Mouse (Mus musculus) kidney, postnatal 14 days (tissue): ENCODE data around the gene Ehbp1l1.

Experiments used
- DNase-seq: peaks from one replicate; pipeline ENCODE4 v3.0.0; 2022; ENCODE audit warnings: mixed read lengths

Gene Ehbp1l1

DNA sequence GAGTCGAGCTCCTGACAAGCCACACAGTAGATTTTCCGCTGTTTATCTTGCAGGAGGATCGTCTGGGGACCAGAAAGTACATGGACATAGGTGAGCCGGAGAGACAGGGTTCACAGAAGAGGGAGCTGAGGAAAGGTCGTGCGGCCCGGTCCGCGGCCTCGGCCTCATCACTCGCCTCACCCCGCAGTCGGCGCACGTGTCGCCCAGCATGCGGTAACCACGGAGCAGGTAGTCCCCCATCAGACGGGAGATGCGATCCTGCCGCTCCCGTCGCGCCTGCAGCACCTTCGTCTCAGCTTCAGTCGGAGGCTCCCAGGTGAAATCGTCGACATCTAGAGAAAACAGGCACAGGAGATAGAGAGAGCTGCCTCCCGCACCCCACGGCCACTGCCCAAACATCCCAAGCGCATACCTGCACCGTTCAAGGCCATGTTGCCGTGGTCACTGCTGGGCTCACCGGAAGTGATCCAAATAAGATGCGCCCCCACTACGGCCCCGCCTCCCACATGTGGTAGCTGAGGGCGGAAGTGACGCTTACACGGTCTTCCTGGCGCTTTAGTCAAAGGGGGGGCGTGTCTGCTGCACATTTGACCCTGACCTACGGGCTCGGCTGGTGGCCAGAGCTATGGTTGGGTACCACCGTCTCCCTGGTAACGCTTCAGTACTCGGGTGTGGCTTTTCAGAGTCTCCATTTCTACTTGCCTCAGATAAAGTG is 5.3 kb upstream of the Ehbp1l1 start:
- peak; percentile 96 for DNase-seq

DNA sequence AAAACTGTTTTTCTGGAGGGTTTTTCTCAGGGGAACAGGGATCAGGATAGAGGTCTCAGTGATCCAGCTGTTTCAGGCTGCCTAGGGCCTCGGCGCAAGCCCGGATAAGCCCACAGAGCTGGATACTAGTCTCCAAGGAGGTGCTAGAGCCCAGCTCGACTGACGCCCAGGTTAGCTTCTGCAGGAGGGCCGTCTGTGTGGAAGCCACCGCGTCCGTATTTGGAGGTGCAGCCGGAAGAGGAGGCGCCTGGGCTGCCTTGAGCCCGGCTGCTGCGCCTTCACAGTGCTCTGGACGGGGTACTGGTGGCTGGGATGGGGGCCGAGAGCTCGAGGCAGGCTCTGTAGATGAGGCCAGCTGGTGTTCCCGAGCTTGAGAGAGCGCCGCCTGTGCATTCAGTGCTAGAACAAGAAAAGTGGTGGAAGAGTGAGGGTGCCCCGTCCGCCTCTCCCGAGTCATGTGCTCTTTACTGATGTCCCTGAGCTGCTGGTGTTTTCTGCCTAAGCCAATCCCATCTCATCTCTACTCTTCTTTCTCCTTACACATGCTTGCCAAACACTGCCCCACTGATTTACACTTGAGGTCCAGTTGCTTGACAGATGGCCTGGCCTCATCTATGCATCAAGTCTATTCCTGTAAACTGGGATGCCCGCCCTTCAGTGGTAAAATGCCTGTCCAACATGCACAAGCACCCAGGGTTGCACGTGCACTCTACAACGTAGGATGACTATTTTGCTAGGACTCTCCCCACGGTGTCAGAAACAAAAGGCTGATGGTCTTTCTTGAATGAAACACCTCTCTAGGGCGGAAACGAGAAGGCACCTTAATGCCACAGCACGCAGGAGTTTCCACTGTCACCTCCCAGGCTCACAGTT is 4.4 kb upstream of the Ehbp1l1 start:
- no peak for DNase-seq

GRCm38 (mm10) chr19:5729444-5729815 is 3.3 kb upstream of the Ehbp1l1 start, which contains the start of gene Fam89b:
Gene Fam89b, minus strand, starts transcription at chr19:5729653.
- peak; percentile 94 for DNase-seq

- peak; percentile 70 for DNase-seq
Observed at GRCm38 (mm10) chr19:5728631-5729443, 2.7 kb upstream of the Ehbp1l1 start.

- peak; percentile 89 for DNase-seq
Observed at GRCm38 (mm10) chr19:5727701-5728100, 1.6 kb upstream of the Ehbp1l1 start.

DNA sequence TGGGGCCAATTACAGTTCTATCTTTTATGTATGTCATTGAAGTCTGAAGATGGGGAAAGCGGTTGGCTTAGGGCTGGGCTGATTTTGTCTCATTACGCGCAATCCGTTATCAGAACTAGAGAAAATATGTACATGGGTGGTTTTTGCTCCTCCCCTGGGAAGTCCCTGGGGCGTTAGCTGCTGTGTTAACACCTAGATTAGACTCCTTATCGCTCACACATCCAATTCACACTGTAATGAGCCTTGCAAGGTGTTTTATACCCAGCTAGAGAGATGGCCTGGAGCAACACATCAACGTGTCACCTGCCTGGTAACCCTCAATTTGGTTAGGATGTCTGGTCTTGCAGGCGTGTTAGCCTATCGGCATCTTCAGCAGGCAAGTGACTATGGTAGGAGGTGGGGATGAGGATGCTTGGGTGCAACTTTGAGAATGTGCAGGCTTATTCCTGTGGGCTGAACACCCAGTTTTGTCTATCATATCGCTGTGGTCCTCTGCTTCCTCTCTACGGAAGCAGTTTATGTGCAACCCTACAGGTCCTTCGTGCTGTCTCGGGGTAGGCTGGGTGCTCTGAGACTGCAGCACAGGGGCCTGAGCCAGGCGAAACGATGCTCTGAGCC is 953 bp upstream of the Ehbp1l1 start:
- DNase-seq = no peak

DNA sequence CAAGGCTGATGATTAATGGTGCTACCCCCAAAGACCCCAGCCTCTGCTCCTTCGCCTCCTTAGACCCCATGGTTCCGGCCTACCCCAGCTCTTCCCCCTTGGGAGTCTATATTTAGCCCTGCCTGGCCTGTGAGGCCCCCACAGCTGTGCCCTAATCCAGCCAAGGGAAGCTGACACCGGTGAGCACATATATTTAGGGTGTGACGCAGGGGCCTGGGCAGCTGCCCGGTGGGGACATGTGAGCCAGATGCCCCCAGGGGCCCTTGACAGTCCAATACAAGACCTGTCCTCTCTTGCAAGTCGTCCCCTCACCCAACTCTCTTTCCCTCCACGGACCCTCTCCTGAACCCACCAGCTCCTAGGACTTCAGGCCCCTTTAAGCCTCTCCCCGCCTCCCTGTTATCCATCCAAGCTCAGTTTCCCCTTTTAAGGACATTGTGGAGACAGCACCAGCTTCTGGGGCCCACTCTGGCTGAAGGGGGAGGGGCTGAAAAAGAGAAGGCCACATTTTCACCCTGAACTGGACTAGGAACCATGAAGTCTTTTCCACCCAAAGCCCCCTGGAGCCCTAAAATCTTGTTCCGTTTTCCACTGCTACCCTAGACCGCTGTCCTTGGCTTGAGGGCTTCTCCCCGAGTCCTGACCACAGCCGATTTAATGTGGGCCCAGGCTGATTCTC is 949 bp downstream of the Ehbp1l1 start:
- no peak for DNase-seq

- DNase-seq = peak; percentile 75
Observed at GRCm38 (mm10) chr19:5724549-5724941, 1.6 kb downstream of the Ehbp1l1 start.

DNA sequence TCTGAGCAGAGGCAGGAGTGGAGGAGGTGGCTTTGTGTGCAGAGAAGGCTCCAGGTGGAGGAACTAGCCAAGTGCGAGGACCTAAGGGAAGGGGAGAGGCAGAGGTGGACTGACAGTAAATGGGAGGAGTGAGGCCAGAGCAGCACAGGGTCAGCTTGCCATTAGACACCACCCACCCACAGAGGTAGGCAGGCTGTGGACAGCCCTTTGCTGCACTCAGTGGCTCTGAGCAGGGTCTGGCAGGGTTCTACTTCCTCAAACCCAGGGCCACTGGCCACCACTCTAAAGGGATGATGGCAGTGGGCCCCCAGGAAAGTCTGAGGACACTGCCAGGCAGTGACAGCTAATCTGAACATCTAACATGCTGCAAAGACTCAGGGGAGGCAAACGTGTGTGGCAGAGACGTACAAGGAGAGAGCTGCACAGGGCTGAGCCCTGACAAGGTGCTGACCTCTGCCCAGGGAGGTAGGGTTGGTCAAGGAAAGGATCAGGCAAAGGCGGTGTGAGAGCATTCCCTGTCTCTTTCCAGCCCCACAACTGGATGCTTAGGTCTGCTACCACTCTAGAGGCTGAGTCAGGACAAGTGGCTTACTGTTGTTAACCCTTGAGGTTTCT is 2.1 kb downstream of the Ehbp1l1 start:
- no peak for DNase-seq

GRCm38 (mm10) chr19:5722848-5723425 is 3.2 kb downstream of the Ehbp1l1 start:
- DNase-seq = no peak

DNA sequence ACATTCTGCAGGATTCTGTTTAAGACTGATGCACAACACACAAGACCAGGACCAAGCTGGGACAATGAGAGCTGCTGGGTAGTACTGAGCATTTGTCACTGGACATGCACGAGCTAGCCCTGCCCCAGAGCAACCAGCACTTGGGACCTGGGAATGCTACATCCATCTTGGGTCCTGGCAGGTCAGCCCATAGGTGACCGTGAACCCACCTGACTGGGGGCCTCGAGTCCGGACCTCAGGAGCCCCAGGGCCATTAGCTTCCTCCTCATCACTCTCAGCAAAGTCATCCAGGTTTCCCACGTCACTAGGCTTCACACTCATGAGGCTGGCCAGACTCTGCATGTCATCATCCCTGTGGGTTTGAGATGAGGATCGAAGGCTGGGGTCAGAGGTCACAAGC is 4.9 kb downstream of the Ehbp1l1 start:
- no peak for DNase-seq

- DNase-seq = no peak
Observed at GRCm38 (mm10) chr19:5716955-5717354, 9.2 kb downstream of the Ehbp1l1 start.

GRCm38 (mm10) chr19:5715793-5716688 is 10.1 kb downstream of the Ehbp1l1 start:
- DNase-seq = peak; percentile 58

GRCm38 (mm10) chr19:5713730-5714129 is 12.4 kb downstream of the Ehbp1l1 start:
- peak; percentile 84 for DNase-seq

DNA sequence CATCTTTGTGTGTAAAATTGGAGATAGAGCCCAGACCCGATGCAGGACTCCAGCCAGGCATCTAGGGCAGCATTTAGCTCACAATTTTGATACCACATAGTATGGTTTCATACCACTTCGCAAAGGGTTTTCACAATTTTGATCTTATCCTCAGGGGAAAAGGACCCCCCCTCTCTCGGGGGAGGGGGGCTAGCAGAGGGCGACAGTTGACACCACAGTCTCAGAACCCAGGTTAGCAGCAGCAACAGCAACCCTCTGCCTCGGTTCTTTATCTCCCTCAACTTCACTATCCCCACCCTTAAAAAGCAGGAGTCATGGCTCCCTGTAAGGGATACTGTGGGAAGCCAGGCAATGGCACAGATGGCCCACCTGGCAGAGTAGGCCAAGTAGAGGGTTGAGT is 12.9 kb downstream of the Ehbp1l1 start:
- no peak for DNase-seq

DNA sequence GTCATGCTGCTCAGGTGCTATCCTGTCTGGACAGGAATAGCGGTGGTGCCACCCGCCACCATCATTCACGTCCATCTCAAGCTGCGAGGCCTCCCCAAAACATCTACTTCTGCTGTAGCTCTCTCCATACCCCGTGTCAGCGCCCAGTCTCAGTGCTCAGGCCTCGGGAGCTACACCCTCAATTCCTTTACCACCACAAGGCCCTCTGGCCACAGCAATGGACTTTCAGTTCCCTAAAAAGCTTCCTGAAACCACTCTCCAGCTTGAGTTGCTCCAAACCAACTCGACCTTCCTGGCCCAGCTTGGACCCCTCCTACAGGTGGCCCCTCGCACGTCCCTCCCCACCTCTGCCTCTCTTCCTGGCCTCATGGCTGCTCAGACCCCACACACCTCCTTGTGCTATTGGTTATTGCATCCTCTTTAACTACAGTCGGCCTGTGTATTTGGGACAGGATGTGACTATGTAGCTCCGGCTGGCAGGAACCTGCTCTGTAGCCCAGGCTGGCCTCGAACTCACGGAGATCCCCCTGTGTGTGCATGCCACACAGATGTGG is 14.1 kb downstream of the Ehbp1l1 start:
- no peak for DNase-seq

DNA sequence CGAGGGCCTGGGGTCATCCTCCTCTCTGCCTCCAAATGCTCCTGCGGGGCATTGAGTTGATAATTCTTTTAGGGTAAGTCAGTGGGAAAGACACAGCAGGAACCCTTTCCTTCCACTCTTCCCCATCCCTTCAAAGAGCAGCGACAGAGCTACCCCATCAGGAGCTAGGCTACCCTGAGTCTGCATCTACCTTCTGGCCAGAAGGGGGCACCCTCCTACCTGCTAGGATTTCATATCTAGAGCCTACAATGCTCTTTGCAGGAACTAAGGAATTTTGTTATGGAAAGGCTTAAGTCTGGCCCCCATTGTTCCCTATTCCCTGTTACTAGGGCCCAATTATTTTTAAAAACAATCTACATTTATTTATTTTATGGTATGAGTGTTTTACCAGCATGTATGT is 14.9 kb downstream of the Ehbp1l1 start:
- peak; percentile 87 for DNase-seq

GRCm38 (mm10) chr19:5710581-5710980 is 15.5 kb downstream of the Ehbp1l1 start:
- no peak for DNase-seq

DNA sequence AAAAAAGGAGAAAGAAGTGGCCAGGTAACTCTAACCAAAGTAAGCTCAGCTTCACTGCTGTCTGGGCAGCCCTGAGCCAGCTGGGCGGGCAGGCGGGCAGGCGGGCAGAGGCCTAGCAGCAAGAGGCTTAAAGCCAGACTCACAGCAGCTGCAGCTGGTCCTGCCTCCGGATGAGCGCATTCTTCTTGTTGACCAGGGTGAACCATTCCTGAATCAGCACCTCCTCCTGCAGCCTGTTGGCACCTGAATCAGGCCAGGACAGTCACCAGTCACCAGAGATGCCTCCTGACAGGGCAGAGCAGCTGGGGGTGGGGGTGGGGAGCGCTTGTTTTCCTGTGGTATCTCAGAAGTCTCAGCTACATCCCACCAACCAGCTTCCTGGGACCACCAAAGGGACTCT is 16.0 kb downstream of the Ehbp1l1 start:
- no peak for DNase-seq
